Mouse (Mus musculus) kidney, postnatal 36 days (tissue): ENCODE results near the gene Rasa4.
"Not testable (repeated sequence)": the region's sequence is repeated elsewhere in the genome, so short reads cannot be mapped to it uniquely, and the experiment has no call there.

Experiments used
- DNase-seq, 2 experiments: peaks; one replicate each; pipeline ENCODE4 v3.0.0; 2021 to 2022; ENCODE audit warnings: mixed read lengths in 2 of 2

The Rasa4 gene

GRCm38 (mm10) chr5:136083669-136084107 lies at the start of gene Rasa4:
Gene Rasa4, plus strand, starts transcription at chr5:136083916.
- DNase-seq, result peak; percentile 95 to 96

GRCm38 (mm10) chr5:136034868-136035267 lies 48.8 kb upstream of the Rasa4 start:
- no peak for DNase-seq

- no peak for DNase-seq
Measured at GRCm38 (mm10) chr5:136035285-136035684, 48.4 kb upstream of the Rasa4 start.

GRCm38 (mm10) chr5:136036667-136037066 lies 47.0 kb upstream of the Rasa4 start:
- no peak for DNase-seq

- no peak for DNase-seq
Measured at GRCm38 (mm10) chr5:136038258-136039214, 45.2 kb upstream of the Rasa4 start, which contains the start of gene Upk3b. Gene Upk3b, plus strand, starts transcription at chr5:136038496.

GRCm38 (mm10) chr5:136040210-136040609 lies 43.5 kb upstream of the Rasa4 start:
- no peak for DNase-seq

- DNase-seq, result no peak
Measured at GRCm38 (mm10) chr5:136041260-136041659, 42.5 kb upstream of the Rasa4 start.

GRCm38 (mm10) chr5:136041666-136042065 lies 42.0 kb upstream of the Rasa4 start:
- no peak for DNase-seq

GRCm38 (mm10) chr5:136044865-136045264 lies 38.9 kb upstream of the Rasa4 start:
- peak in 1 of 2 experiments; percentile 60 for DNase-seq

- DNase-seq, result peak in 1 of 2 experiments; percentile 46
Measured at GRCm38 (mm10) chr5:136045408-136045807, 38.3 kb upstream of the Rasa4 start.

GRCm38 (mm10) chr5:136045987-136046386 lies 37.7 kb upstream of the Rasa4 start:
- DNase-seq, result peak; percentile 87 to 97

- not testable (repeated sequence) for DNase-seq
Measured at GRCm38 (mm10) chr5:136048541-136048940, 35.2 kb upstream of the Rasa4 start.

- DNase-seq, result no peak
Measured at GRCm38 (mm10) chr5:136049926-136050325, 33.8 kb upstream of the Rasa4 start.

- peak; percentile 80 to 87 for DNase-seq
Measured at GRCm38 (mm10) chr5:136051231-136052085, 32.3 kb upstream of the Rasa4 start.

GRCm38 (mm10) chr5:136052861-136053655 lies 30.7 kb upstream of the Rasa4 start:
- DNase-seq, result peak; percentile 50 to 68

GRCm38 (mm10) chr5:136054301-136055077 lies 29.2 kb upstream of the Rasa4 start, which contains the start of gene Upk3bl:
Gene Upk3bl, plus strand, starts transcription at chr5:136054492.
- DNase-seq, result no peak

GRCm38 (mm10) chr5:136056062-136056461 lies 27.7 kb upstream of the Rasa4 start:
- DNase-seq, result no peak

GRCm38 (mm10) chr5:136057085-136057484 lies 26.6 kb upstream of the Rasa4 start:
- DNase-seq, result no peak

- DNase-seq, result peak; percentile 75 to 92
Measured at GRCm38 (mm10) chr5:136061567-136061966, 22.1 kb upstream of the Rasa4 start.

- DNase-seq, result no peak
Measured at GRCm38 (mm10) chr5:136063920-136064319, 19.8 kb upstream of the Rasa4 start.

GRCm38 (mm10) chr5:136066404-136067148 lies 17.1 kb upstream of the Rasa4 start:
- DNase-seq, result peak in 1 of 2 experiments; percentile 13
